Mouse (Mus musculus) intestine, embryonic 15.5 days (tissue): ENCODE results near the gene Rln1. TPM values are rescaled to one million over a fixed set of nuclear protein-coding genes. Genes with fewer than 3 reads are reported as not detected.

Experiments
- ATAC-seq: fragments of 200-750 bp; cut with Nextera tagmentation; 2 replicates; pipeline ENCODE4 v1.8.0; 2017; ENCODE audit warnings: moderate TSS enrichment, moderate library complexity
- H3K27ac ChIP-seq: fragments of 300-500 bp; sonication (generic); 2 replicates; pipeline ENCODE4 v1.5.1; 2015; ENCODE audit warnings: mild to moderate bottlenecking, inconsistent platforms
- H3K27me3 ChIP-seq: fragments of 300-500 bp; sonication (generic); replicated peaks from 2 replicates; pipeline ENCODE4 v1.6.1; 2015; ENCODE audit warnings: inconsistent platforms
- H3K36me3 ChIP-seq: fragments of 300-500 bp; sonication (generic); 2 replicates; pipeline ENCODE4 v1.6.1; 2015; ENCODE audit warnings: inconsistent platforms
- H3K4me1 ChIP-seq: fragments of 300-500 bp; sonication (generic); replicated peaks from 2 replicates; pipeline ENCODE4 v1.6.1; 2015; ENCODE audit warnings: inconsistent platforms
- H3K4me2 ChIP-seq: fragments of 300-500 bp; sonication (generic); replicated peaks from 2 replicates; pipeline ENCODE4 v1.6.1; 2015; ENCODE audit warnings: mild to moderate bottlenecking, inconsistent platforms
- H3K4me3 ChIP-seq: fragments of 300-500 bp; sonication (generic); replicated peaks from 2 replicates; pipeline ENCODE4 v1.5.1; 2015; ENCODE audit warnings: inconsistent platforms
- H3K9ac ChIP-seq: fragments of 300-500 bp; sonication (generic); 2 replicates; pipeline ENCODE4 v1.6.1; 2015; ENCODE audit warnings: inconsistent platforms
- H3K9me3 ChIP-seq: fragments of 300-500 bp; sonication (generic); 2 replicates; pipeline ENCODE4 v1.6.1; 2016; ENCODE audit warnings: inconsistent platforms
- WGBS: fragments of 180-500 bp; shearing (Covaris S2); methylation state at CpG from one replicate; pipeline ENCODE4 v1.1.7; 2015; 5-methylcytosine and 5-hydroxymethylcytosine counted together
- polyA plus RNA-seq: library from polyadenylated mRNA; unstranded; fragments of >200 nt; fragmentation: Nextera tagmentation; extraction: Ambion mirVana; gene quantifications from 2 replicates; pipeline ENCODE4 v1.2.1, GENCODE M21; 2015

The Rln1 gene
- polyA plus RNA-seq, 1 experiment from 2014 or later: 0.21 TPM

DNA sequence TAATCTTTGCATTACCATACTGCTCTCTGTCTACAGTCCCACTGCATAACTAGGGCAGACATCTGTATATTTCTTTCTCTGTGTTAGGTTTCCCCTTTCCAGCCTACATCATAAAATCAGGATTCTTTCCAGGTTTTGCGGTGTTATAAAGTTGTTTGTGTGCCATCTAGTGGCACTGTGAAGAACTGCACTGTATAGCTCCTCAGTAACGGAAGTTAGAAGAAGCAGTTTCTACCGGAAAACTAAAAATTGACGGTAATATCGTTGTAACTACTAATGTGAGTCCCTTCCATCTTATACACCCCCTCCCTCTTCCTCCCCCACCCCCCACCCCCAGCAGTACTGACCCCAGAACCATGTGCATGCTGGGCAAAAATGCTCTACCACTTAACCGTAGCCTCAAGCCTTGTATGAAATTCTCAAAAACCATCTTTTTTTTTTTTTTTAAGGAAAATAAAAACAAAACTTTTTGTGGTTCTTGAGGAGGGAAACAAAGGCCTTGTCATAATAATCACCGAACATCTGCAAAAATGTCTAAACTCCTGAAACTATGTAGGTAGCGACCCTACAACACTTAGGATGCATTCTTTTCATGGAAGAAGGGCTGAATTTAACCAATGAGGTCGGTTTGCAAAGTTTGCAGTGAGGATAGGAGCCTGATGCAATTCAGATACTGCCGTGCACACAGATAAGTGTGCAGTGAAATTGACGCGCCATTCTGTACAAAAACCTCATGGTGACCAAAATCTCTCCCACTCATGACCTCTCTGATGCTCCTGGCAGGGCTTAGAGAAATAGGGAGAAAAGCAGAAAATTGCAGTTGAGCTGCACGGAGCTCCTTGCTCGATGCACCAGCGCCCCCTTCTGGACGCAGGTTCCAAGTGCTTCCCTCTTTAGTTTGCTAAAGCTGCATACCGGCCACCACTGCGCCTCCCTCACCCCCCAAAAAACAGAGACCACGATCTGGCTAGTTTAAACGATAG, 20.7 kb upstream of the Rln1 start:
- Histone ChIP-seq H3K9me3 (no peaks in the 10 kb centered on the region), H3K4me3 (peak overlapping the region; percentile 26), H3K9ac (no peak overlapping the region), H3K36me3 (no peaks in the 10 kb centered on the region), H3K4me1 (no peaks in the 10 kb centered on the region), H3K27ac (no peak overlapping the region), H3K4me2 (peak overlapping the region; percentile 58), H3K27me3 (no peaks in the 10 kb centered on the region)
- WGBS: 4% methylated on average over 20 of the region's 20 CpGs
- peak; percentile 80 for ATAC-seq

DNA sequence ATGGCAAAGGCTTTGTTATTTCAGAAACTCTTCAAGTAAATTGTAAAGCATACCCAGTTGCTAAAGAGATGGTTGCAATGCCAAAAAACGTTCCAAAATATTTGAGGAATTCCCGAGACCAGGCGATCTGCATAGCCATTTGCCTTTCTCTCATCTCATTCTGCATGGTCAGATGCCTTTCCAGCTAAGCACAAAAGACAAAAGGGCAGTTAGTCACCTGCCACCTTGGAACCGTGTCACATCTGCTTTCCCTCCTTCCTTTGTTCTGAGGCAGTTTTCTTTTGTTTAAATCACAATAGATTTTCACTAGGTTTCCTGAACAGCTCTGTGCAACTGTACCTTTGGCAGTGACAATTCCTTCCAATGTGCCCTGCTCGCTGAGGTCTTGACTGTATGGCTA, 16.5 kb upstream of the Rln1 start:
- H3K9me3 ChIP-seq: no peaks in the 10 kb centered on the region
- no peak for ATAC-seq
- no peak overlapping the region for H3K4me3 ChIP-seq
- no peaks in the 10 kb centered on the region for H3K27me3 ChIP-seq
- no peaks in the 10 kb centered on the region for H3K4me1 ChIP-seq
- H3K36me3 ChIP-seq: no peaks in the 10 kb centered on the region
- no peak overlapping the region for H3K27ac ChIP-seq
- 61% methylated on average over 5 of the region's 5 CpGs for WGBS
- H3K4me2 ChIP-seq: no peak overlapping the region
- no peak overlapping the region for H3K9ac ChIP-seq

DNA sequence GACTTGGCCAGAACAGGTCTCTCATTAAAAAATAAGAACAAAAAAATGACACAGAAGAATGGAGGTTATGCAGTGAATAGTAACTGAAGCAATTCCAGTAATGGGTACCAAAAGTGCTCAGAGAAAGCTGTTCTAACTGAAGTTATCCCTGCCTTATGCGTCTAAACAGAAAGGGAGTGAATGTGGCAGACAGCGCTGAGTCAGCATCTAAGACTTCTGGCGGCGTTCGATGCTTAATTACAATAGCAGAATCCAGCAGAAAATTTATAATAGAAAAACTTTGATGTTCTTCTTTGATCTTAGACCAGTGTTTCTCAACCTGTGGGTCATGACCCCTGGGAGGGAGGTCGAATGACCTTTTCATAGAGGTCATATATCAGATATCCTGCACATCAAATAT, 11.2 kb upstream of the Rln1 start:
- H3K27me3 ChIP-seq: no peaks in the 10 kb centered on the region
- H3K4me1 ChIP-seq: no peaks in the 10 kb centered on the region
- no peak overlapping the region for H3K27ac ChIP-seq
- H3K9ac ChIP-seq: no peak overlapping the region
- 79% methylated on average over 6 of the region's 6 CpGs for WGBS
- H3K4me2 ChIP-seq: no peak overlapping the region
- H3K9me3 ChIP-seq: no peaks in the 10 kb centered on the region
- H3K4me3 ChIP-seq: no peak overlapping the region
- H3K36me3 ChIP-seq: no peaks in the 10 kb centered on the region
- ATAC-seq: no peak

DNA sequence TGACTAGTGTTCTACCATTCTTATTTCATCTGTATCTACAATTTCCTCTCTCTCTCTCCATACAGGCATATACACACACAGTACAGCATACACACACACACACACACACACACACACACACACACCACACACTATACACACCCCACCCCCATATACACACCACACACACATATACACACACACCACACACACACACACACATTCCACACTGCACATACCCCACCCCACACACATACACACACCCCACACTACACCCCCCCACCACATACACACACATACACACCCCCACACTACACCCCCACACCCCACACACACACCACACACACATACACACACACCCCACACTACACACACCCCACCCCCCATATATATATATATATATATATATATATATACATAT, 10.4 kb upstream of the Rln1 start:
- no peak overlapping the region for H3K9ac ChIP-seq
- ATAC-seq: no peak
- H3K4me1 ChIP-seq: no peaks in the 10 kb centered on the region
- H3K4me3 ChIP-seq: no peak overlapping the region
- H3K9me3 ChIP-seq: no peaks in the 10 kb centered on the region
- no peak overlapping the region for H3K4me2 ChIP-seq
- no peak overlapping the region for H3K27ac ChIP-seq
- H3K36me3 ChIP-seq: no peaks in the 10 kb centered on the region
- no peaks in the 10 kb centered on the region for H3K27me3 ChIP-seq

DNA sequence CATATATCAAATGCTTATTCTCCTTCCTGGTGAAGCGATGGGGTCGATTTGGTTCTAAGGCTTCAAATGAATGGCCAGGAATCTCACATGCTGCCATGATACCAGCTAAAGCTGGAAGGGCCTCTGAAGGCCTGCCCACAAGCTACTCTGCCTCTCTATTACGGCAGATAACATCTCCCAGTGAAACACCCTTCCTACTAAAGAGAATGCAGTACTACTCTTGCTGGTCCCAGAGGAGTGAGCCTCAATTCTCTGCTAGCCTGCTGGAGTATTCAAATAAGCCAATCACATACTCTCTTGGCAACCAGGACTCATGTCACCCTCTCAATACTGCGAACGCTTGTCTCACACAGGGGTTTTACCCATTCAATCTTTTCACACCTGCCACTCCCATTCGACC, 7.8 kb upstream of the Rln1 start:
- Histone ChIP-seq H3K4me1 (no peaks in the 10 kb centered on the region), H3K9me3 (no peaks in the 10 kb centered on the region), H3K9ac (no peak overlapping the region), H3K4me3 (no peak overlapping the region), H3K27ac (no peak overlapping the region), H3K36me3 (no peaks in the 10 kb centered on the region), H3K27me3 (no peaks in the 10 kb centered on the region), H3K4me2 (no peak overlapping the region)
- ATAC-seq: no peak
- WGBS: 77% methylated on average over 6 of the region's 6 CpGs

DNA sequence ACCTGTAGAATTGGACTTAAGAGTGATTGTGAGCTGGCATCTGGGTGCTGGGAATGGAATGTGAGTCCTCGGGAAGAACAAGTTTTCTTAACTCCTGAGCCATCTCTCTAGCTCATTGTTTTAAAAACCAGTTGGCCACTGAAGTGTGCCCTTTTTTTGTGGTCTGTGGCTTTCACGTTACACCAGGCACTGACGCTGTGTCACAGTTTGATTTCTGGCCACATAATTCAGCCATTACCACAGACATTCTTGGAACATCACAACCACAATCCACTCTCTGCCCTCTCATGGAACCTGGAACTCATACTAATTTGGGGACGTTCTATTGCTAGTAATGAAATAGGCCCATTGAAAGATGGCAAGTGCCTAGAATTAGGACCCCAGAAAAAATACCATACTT, 6.6 kb upstream of the Rln1 start:
- no peaks in the 10 kb centered on the region for H3K4me1 ChIP-seq
- H3K27me3 ChIP-seq: no peaks in the 10 kb centered on the region
- H3K9me3 ChIP-seq: no peaks in the 10 kb centered on the region
- no peaks in the 10 kb centered on the region for H3K36me3 ChIP-seq
- no peak overlapping the region for H3K9ac ChIP-seq
- WGBS: 85% methylated on average over 4 of the region's 4 CpGs
- no peak overlapping the region for H3K4me2 ChIP-seq
- H3K27ac ChIP-seq: no peak overlapping the region
- H3K4me3 ChIP-seq: no peak overlapping the region
- ATAC-seq: no peak

DNA sequence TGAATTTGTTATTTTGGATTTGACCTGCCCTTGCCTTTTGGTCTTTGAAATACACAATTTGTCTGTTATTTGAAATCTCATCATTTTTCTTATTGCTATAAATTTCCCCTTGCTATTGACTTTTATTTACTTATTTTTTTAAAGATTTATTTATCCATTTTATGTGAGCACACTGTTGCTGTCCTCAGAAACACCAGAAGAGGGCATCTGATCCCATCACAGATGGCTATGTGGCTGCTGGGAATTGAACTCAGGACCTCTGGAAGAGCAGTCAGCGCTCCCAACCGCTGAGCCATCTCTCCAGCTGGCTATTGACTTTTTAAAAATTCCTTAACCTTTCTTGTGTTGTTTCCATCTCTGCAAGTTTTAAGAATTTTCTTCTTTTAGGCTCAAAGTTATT, 2.2 kb upstream of the Rln1 start:
- 89% methylated on average over 2 of the region's 2 CpGs for WGBS
- no peak overlapping the region for H3K4me3 ChIP-seq
- H3K4me2 ChIP-seq: no peak overlapping the region

DNA sequence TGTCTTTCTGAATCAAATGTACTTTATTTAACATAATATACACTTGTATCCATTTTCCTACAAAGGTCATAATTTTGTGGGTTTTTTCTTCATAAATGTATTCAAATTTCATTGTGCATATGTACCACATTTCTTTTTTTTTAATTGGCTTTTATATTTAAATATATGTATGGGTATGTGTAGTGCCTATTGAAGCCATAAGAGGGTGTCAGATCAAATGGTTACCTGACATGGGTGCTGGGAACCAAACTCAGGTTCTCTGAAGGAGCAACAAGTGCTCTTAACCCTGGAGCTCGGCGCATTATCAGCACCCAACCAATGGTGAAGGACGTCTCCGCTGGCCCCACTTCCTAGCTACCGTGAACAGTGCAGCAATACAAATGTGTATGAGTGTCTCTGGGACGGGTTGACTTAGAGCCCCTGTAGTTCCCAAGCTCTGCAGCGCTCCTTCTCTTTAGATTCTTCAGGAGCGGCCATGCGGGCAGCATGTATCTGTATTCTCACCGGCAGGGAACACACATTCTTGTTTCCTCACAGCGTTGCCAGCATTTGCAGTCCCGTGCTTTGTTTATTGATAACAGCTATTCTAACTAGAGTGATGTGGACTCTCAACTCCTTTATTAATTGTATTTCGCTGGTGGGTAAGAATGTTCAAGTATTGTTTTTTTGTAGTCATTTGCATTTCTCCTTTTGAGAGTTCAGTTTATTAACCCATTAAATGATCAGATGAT, 7.5 kb downstream of the Rln1 start:
- ATAC-seq: no peak
- Histone ChIP-seq H3K4me1 (0 out of 2 replicates have a peak, but pooled peaks cover 2% of the 10 kb centered on the region), H3K4me3 (no peak overlapping the region), H3K4me2 (no peak overlapping the region), H3K36me3 (no peaks in the 10 kb centered on the region), H3K9me3 (no peaks in the 10 kb centered on the region), H3K27ac (no peak overlapping the region), H3K9ac (no peak overlapping the region), H3K27me3 (no peaks in the 10 kb centered on the region)
- 81% methylated on average over 13 of the region's 13 CpGs for WGBS

More for the DNA sequence above, 2.2 kb upstream of the Rln1 start:
- no peak for ATAC-seq
- peaks cover 4% of the 10 kb centered on the region for H3K4me1 ChIP-seq
- no peaks in the 10 kb centered on the region; the same call in 1 of the 2 replicates for H3K27me3 ChIP-seq
- H3K9me3 ChIP-seq: no peaks in the 10 kb centered on the region
- H3K9ac ChIP-seq: no peak overlapping the region
- H3K27ac ChIP-seq: no peak overlapping the region
- no peaks in the 10 kb centered on the region for H3K36me3 ChIP-seq

DNA sequence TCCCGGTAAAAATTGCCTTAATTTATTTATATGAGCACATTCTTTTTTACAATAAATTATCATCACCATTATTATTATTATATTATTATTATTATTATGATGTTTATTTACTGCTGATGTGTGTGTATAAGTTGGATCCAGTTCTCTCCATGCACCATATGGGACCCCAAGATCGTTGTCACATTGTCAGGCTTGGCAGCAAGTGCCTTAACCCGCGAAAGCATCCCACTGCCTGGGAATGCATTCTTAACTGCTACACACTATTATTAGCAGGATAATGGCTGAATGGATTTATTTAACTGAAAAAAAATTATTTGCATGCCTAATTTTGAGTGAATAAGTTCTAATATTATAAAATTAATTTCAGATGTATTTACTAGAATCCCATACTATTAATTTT, 8.1 kb downstream of the Rln1 start:
- ATAC-seq: no peak
- H3K36me3 ChIP-seq: no peaks in the 10 kb centered on the region
- no peaks in the 10 kb centered on the region for H3K9me3 ChIP-seq
- H3K4me1 ChIP-seq: 0 out of 2 replicates have a peak, but pooled peaks cover 2% of the 10 kb centered on the region
- H3K4me3 ChIP-seq: no peak overlapping the region
- H3K27me3 ChIP-seq: no peaks in the 10 kb centered on the region
- no peak overlapping the region for H3K9ac ChIP-seq
- WGBS: 89% methylated on average over 4 of the region's 4 CpGs
- H3K4me2 ChIP-seq: no peak overlapping the region
- H3K27ac ChIP-seq: no peak overlapping the region

DNA sequence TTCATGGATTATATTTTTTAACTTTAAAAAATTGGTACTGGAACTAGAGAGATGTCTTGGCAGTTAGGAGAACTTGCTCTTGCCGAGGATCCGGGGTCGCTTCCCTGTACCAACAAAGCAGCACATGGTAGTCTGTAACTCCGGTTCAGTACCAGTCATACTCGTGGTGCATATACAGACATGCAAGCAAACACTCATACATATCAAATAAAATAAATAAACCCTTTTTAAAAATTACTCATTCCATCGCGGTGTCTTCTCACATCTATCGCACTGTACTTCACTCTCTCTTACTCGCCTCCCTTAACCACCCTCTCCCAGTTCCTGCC, 8.7 kb downstream of the Rln1 start:
- peak; percentile 11; the same call in 1 of the 2 replicates for ATAC-seq

DNA sequence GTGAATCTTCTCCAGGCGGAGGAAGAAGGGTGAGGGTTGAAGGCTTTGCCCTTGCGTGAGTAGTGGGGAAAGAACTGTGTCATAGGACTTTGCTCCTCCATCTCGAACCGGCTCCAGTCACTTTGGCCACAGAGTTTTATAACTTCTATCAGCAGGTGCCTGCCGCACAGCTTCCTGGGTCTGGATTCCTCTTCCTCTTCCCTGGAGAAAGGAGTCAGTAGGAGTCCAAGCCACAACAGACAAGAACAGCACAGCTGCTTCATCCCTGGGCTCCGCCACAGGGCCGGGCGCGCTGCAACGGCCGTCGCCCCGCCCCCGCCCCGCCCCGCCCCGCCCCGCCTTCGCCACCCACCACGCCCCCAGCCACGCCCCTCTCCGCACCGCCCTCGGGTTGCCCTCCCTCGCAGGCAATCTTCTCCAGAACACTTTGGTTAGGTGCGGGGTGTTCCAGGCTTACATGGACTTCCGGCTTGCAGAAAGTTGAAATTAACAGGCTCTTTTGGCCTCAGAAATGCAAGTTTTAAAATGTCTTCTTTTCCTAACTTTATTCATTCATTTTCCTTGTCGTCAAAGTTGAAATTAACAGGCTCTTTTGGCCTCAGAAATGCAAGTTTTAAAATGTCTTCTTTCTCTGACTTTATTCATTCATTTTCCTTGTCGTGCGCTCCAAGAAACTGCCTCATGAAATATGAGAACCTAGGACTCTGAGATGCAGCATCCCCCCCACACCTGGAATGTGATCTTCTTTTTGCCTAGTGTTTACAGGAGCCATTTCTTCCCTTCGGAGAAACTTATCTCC, 9.2 kb downstream of the Rln1 start, which contains the start of gene Insl6:
TSS of gene Insl6 (minus strand) at position 304 of the 799 bp plus-strand sequence.
- Histone ChIP-seq H3K9me3 (no peaks in the 10 kb centered on the region), H3K27ac (peak within 1 kb of the TSS; percentile 62), H3K4me2 (peak within 1 kb of the TSS; percentile 70), H3K4me3 (peak within 1 kb of the TSS; percentile 38), H3K9ac (peak within 1 kb of the TSS; percentile 39; the same call in 1 of the 2 replicates), H3K27me3 (no peaks in the 10 kb centered on the region), H3K4me1 (0 out of 2 replicates have a peak, but pooled peaks cover 2% of the 10 kb centered on the region), H3K36me3 (no peaks in the 10 kb centered on the region)
- 3% methylated on average over 31 of the region's 31 CpGs for WGBS
- ATAC-seq: peak; percentile 98

More for the DNA sequence above, 8.7 kb downstream of the Rln1 start:
- Histone ChIP-seq H3K4me3 (no peak overlapping the region), H3K27me3 (no peaks in the 10 kb centered on the region), H3K27ac (no peak overlapping the region), H3K4me1 (0 out of 2 replicates have a peak, but pooled peaks cover 2% of the 10 kb centered on the region), H3K4me2 (peak overlapping the region; percentile 70), H3K9me3 (no peaks in the 10 kb centered on the region), H3K9ac (no peak overlapping the region), H3K36me3 (no peaks in the 10 kb centered on the region)
- 50% methylated on average over 9 of the region's 9 CpGs for WGBS
